Mouse (Mus musculus): ENCODE results near the gene Uimc1.
"Not testable (repeated sequence)": the region's sequence is repeated elsewhere in the genome, so short reads cannot be mapped to it uniquely, and the experiment has no call there.

Uimc1 gene

GRCm38 (mm10) chr13:55099726-55100478 lies at the start of gene Uimc1:
Uimc1 (minus strand) TSS chr13:55100300.
- peak; percentile 83 for DNase-seq (ENCODE audit: extremely low read depth, insufficient read length, low spot score)

GRCm38 (mm10) chr13:55140271-55140670 lies 40.2 kb upstream of the Uimc1 start:
- DNase-seq (ENCODE audit: extremely low read depth, insufficient read length, low spot score): no peak

GRCm38 (mm10) chr13:55135382-55135781 lies 35.3 kb upstream of the Uimc1 start:
- no peak for DNase-seq (ENCODE audit: extremely low read depth, insufficient read length, low spot score)

- no peak for DNase-seq (ENCODE audit: extremely low read depth, insufficient read length, low spot score)
Observed at GRCm38 (mm10) chr13:55133448-55133847, 33.3 kb upstream of the Uimc1 start, which contains the start of gene Gm17617. Gm17617 (minus strand) TSS chr13:55133548.

GRCm38 (mm10) chr13:55124903-55125302 lies 24.8 kb upstream of the Uimc1 start:
- DNase-seq (ENCODE audit: extremely low read depth, insufficient read length, low spot score): no peak

- DNase-seq (ENCODE audit: extremely low read depth, insufficient read length, low spot score): no peak
Observed at GRCm38 (mm10) chr13:55114375-55114774, 14.3 kb upstream of the Uimc1 start.

GRCm38 (mm10) chr13:55107694-55108093 lies 7.6 kb upstream of the Uimc1 start:
- DNase-seq (ENCODE audit: extremely low read depth, insufficient read length, low spot score): peak; percentile 24

GRCm38 (mm10) chr13:55107116-55107515 lies 7.0 kb upstream of the Uimc1 start:
- DNase-seq (ENCODE audit: extremely low read depth, insufficient read length, low spot score): no peak

- peak; percentile 14 for DNase-seq (ENCODE audit: extremely low read depth, insufficient read length, low spot score)
Observed at GRCm38 (mm10) chr13:55105953-55106691, 6.0 kb upstream of the Uimc1 start.

- DNase-seq (ENCODE audit: extremely low read depth, insufficient read length, low spot score): peak; percentile 94
Observed at GRCm38 (mm10) chr13:55105045-55105952, 5.2 kb upstream of the Uimc1 start, which contains the start of gene Zfp346. Zfp346 (plus strand) TSS chr13:55105311.

- no peak for DNase-seq (ENCODE audit: extremely low read depth, insufficient read length, low spot score)
Observed at GRCm38 (mm10) chr13:55103351-55103750, 3.3 kb upstream of the Uimc1 start.

- no peak for DNase-seq (ENCODE audit: extremely low read depth, insufficient read length, low spot score)
Observed at GRCm38 (mm10) chr13:55102366-55102765, 2.3 kb upstream of the Uimc1 start.

GRCm38 (mm10) chr13:55101627-55102026 lies 1.5 kb upstream of the Uimc1 start:
- peak; percentile 22 for DNase-seq (ENCODE audit: extremely low read depth, insufficient read length, low spot score)

- no peak for DNase-seq (ENCODE audit: extremely low read depth, insufficient read length, low spot score)
Observed at GRCm38 (mm10) chr13:55099066-55099725, 904 bp downstream of the Uimc1 start.

GRCm38 (mm10) chr13:55097841-55098240 lies 2.3 kb downstream of the Uimc1 start:
- DNase-seq (ENCODE audit: extremely low read depth, insufficient read length, low spot score): not testable (repeated sequence)

GRCm38 (mm10) chr13:55092588-55092987 lies 7.5 kb downstream of the Uimc1 start:
- no peak for DNase-seq (ENCODE audit: extremely low read depth, insufficient read length, low spot score)

- DNase-seq (ENCODE audit: extremely low read depth, insufficient read length, low spot score): no peak
Observed at GRCm38 (mm10) chr13:55075597-55075996, 24.5 kb downstream of the Uimc1 start.

GRCm38 (mm10) chr13:55071322-55071721 lies 28.8 kb downstream of the Uimc1 start:
- DNase-seq (ENCODE audit: extremely low read depth, insufficient read length, low spot score): no peak

GRCm38 (mm10) chr13:55069719-55070118 lies 30.4 kb downstream of the Uimc1 start:
- no peak for DNase-seq (ENCODE audit: extremely low read depth, insufficient read length, low spot score)

- no peak for DNase-seq (ENCODE audit: extremely low read depth, insufficient read length, low spot score)
Observed at GRCm38 (mm10) chr13:55063276-55063675, 36.8 kb downstream of the Uimc1 start.
